In genomic region chr5:112534146-112534545, GRCm38 (mm10) we compare ENCODE assay signal across 28 mouse cellular contexts. TPM values are rescaled to one million over a fixed set of nuclear protein-coding genes. Genes with fewer than 3 reads are reported as not detected.
DNase-seq lines count a peak whose midpoint lies in the region; ATAC-seq and TF ChIP-seq lines count a peak whose summit lies in the region.
"Had no signal": no experiment of that assay in that cellular context is flagged by ENCODE, and none has a peak within 500 bp of the region (broad histone marks: within the 10 kb centered on the region; RNA-seq: fewer than 3 reads in every experiment).

No protein-coding gene starts in this region.

- no peak for TF ChIP-seq POLR2A in brain, embryonic 14.5 days (IDR thresholded peaks at IDR 0.05; ENCODE audit: borderline replicate concordance, extremely low read depth, insufficient read depth, insufficient read length, poor library complexity, severe bottlenecking)

- H3K4me3 ChIP-seq in hindbrain, embryonic 10.5 days, result no peak overlapping the region
- no peak overlapping the region for H3K4me3 ChIP-seq in hindbrain, embryonic 11.5 days (ENCODE audit: low read depth, low read length)
- no peak overlapping the region for H3K4me3 ChIP-seq in midbrain, embryonic 10.5 days
- H3K4me3 ChIP-seq in midbrain, embryonic 13.5 days (replicated peaks), result no peak overlapping the region
- H3K4me3 ChIP-seq: embryonic facial prominence, embryonic 12.5 days; embryonic facial prominence, embryonic 15.5 days; heart, adult 2 months; heart, embryonic 10.5 days; heart, embryonic 13.5 days; hindbrain, embryonic 13.5 days had no signal

- H3K27me3 ChIP-seq in hindbrain, embryonic 10.5 days (ENCODE audit: insufficient read depth, poor library complexity, severe bottlenecking), result peaks cover 33% of the 10 kb centered on the region
- H3K27me3 ChIP-seq in hindbrain, embryonic 11.5 days (ENCODE audit: control insufficient read depth, insufficient read depth, low read length), result no peaks in the 10 kb centered on the region
- H3K27me3 ChIP-seq in midbrain, embryonic 10.5 days (ENCODE audit: low read depth, poor library complexity, severe bottlenecking), result peaks cover 70% of the 10 kb centered on the region
- H3K27me3 ChIP-seq in midbrain, embryonic 13.5 days, result peaks cover 15% of the 10 kb centered on the region
- H3K27me3 ChIP-seq: CH12.LX; embryonic facial prominence, embryonic 15.5 days had no signal

- no peak for TF ChIP-seq CTCF in brain, embryonic 14.5 days (IDR thresholded peaks at IDR 0.05; ENCODE audit: borderline replicate concordance, extremely low read depth, insufficient read depth, insufficient read length)

- H3K36me3 ChIP-seq in hindbrain, embryonic 10.5 days, result peaks cover 4% of the 10 kb centered on the region; the same call in 1 of the 2 replicates
- no peaks in the 10 kb centered on the region for H3K36me3 ChIP-seq in hindbrain, embryonic 11.5 days (ENCODE audit: control insufficient read depth, insufficient read depth, low read length)
- H3K36me3 ChIP-seq in midbrain, embryonic 10.5 days, result no peaks in the 10 kb centered on the region
- H3K36me3 ChIP-seq in midbrain, embryonic 13.5 days, result peaks cover 4% of the 10 kb centered on the region; the same call in 1 of the 2 replicates
- H3K36me3 ChIP-seq: embryonic facial prominence, embryonic 12.5 days; embryonic facial prominence, embryonic 15.5 days; G1E; heart, embryonic 10.5 days; heart, embryonic 13.5 days had no signal

- H3K9me3 ChIP-seq in hindbrain, embryonic 10.5 days, result peaks cover 10% of the 10 kb centered on the region
- H3K9me3 ChIP-seq in hindbrain, embryonic 11.5 days (ENCODE audit: control insufficient read depth, low read length), result no peaks in the 10 kb centered on the region
- peaks cover 10% of the 10 kb centered on the region for H3K9me3 ChIP-seq in midbrain, embryonic 10.5 days (replicated peaks)
- peaks cover 3% of the 10 kb centered on the region; the same call in 1 of the 2 replicates for H3K9me3 ChIP-seq in midbrain, embryonic 13.5 days
- H3K9me3 ChIP-seq: embryonic facial prominence, embryonic 12.5 days; embryonic facial prominence, embryonic 15.5 days; hindbrain, embryonic 13.5 days had no signal

- 0 out of 2 replicates have a peak overlapping the region, but pooled peaks have one; percentile 23 for H3K27ac ChIP-seq in hindbrain, embryonic 10.5 days
- no peak overlapping the region for H3K27ac ChIP-seq in hindbrain, embryonic 11.5 days (ENCODE audit: low read depth, low read length)
- H3K27ac ChIP-seq in midbrain, embryonic 10.5 days (replicated peaks), result peak overlapping the region; percentile 42; the same call in 1 of the 2 replicates
- no peak overlapping the region for H3K27ac ChIP-seq in midbrain, embryonic 13.5 days
- H3K27ac ChIP-seq: embryonic facial prominence, embryonic 12.5 days; embryonic facial prominence, embryonic 15.5 days; heart, adult 2 months; heart, embryonic 10.5 days; heart, embryonic 13.5 days; hindbrain, embryonic 13.5 days had no signal

- peaks cover 31% of the 10 kb centered on the region for H3K4me1 ChIP-seq in hindbrain, embryonic 10.5 days (replicated peaks)
- H3K4me1 ChIP-seq in hindbrain, embryonic 11.5 days (replicated peaks; ENCODE audit: control insufficient read depth, insufficient read depth, low read length), result no peaks in the 10 kb centered on the region
- peaks cover 42% of the 10 kb centered on the region for H3K4me1 ChIP-seq in midbrain, embryonic 10.5 days
- H3K4me1 ChIP-seq in midbrain, embryonic 13.5 days (replicated peaks), result peaks cover 41% of the 10 kb centered on the region
- H3K4me1 ChIP-seq: embryonic facial prominence, embryonic 12.5 days had no signal

- ATAC-seq in hindbrain, embryonic 11.5 days (ENCODE audit: low FRiP score), result no peak
- no peak for ATAC-seq in midbrain, embryonic 13.5 days
- ATAC-seq: forebrain, embryonic 14.5 days; forebrain, postnatal 0 days; hindbrain, embryonic 16.5 days; Patski had no signal

- DNase-seq in hindbrain, embryonic 10.5 days (ENCODE audit: low spot score), result no peak
- no peak for DNase-seq in hindbrain, embryonic 11.5 days (ENCODE audit: low spot score)
- no peak for DNase-seq in midbrain, embryonic 10.5 days (ENCODE audit: low spot score)
- DNase-seq in brain, embryonic 14.5 days (ENCODE audit: low read depth), result peak; percentile 57
- DNase-seq in mesoderm, embryonic 11.5 days (ENCODE audit: low read depth, low spot score), result peak; percentile 30
- DNase-seq in gastrocnemius, postnatal 10 days, result no peak
- DNase-seq: adrenal gland, adult 2 months; adrenal gland, postnatal 14 days; B cell, adult 2 months; cerebellum, adult 8-10 months; cerebellum, postnatal 36 days; forebrain, postnatal 0 days; gastrocnemius, postnatal 36 days; heart, adult 2 months; heart, postnatal 14 days; heart, postnatal 4 days had no signal

- no peak overlapping the region for H3K4me2 ChIP-seq in hindbrain, embryonic 11.5 days (replicated peaks; ENCODE audit: low read depth, low read length)
- H3K4me2 ChIP-seq in midbrain, embryonic 13.5 days (replicated peaks), result no peak overlapping the region
- H3K4me2 ChIP-seq: embryonic facial prominence, embryonic 12.5 days; embryonic facial prominence, embryonic 15.5 days; heart, embryonic 13.5 days; hindbrain, embryonic 13.5 days had no signal

- WGBS in hindbrain, embryonic 10.5 days, result 40% methylated on average over 11 of the region's 11 CpGs
- WGBS in hindbrain, embryonic 11.5 days, result 41% methylated on average over 11 of the region's 11 CpGs
- WGBS in midbrain, embryonic 10.5 days, result 50% methylated on average over 11 of the region's 11 CpGs
- 29% methylated on average over 11 of the region's 11 CpGs for WGBS in midbrain, embryonic 13.5 days

- H3K9ac ChIP-seq in hindbrain, embryonic 11.5 days (ENCODE audit: low read depth, low read length), result no peak overlapping the region
- H3K9ac ChIP-seq in midbrain, embryonic 13.5 days (replicated peaks), result no peak overlapping the region
- H3K9ac ChIP-seq: embryonic facial prominence, embryonic 12.5 days; embryonic facial prominence, embryonic 15.5 days; forebrain, postnatal 0 days; heart, embryonic 13.5 days; hindbrain, embryonic 13.5 days had no signal

RNA-seq across cellular contexts. Expression of gene Sez6l, which starts 42.8 kb away (rescaled TPM):
- 1.4 and 6.0 TPM in 2 replicates for polyA plus RNA-seq in hindbrain, embryonic 10.5 days (2016; fragmentation: Nextera tagmentation; extraction: Ambion mirVana)
- 4.9 and 5.1 TPM in 2 replicates for polyA plus RNA-seq in hindbrain, embryonic 11.5 days (2014; fragmentation: Nextera tagmentation; extraction: Ambion mirVana)
- polyA plus RNA-seq in midbrain, embryonic 10.5 days (2016; fragmentation: Nextera tagmentation; extraction: Ambion mirVana), result 1.7 and 2.7 TPM in 2 replicates
- 41.6 and 42.0 TPM in 2 replicates for polyA plus RNA-seq in midbrain, embryonic 13.5 days (2015; fragmentation: Nextera tagmentation; extraction: Ambion mirVana)
- 87.9 and 114 TPM in 2 replicates for polyA plus RNA-seq in brain, embryonic 14.5 days (2012; rRNA removed)
- under 1 TPM; 0.42 to 0.72 TPM for total RNA-seq in gastrocnemius, postnatal 10 days (2021)
- total RNA-seq: CH12.LX; granulocyte monocyte progenitor cell, adult 5-6 weeks had no signal
- polyA plus RNA-seq: G1E had no signal

Comparison
In these comparisons a context has a peak if more than half of its experiments do, and no peak if none do; other contexts are left out.
1. H3K27ac ChIP-seq: peak in hindbrain, embryonic 10.5 days (single experiment) and midbrain, embryonic 10.5 days (single experiment); none in hindbrain, embryonic 11.5 days (single experiment) and midbrain, embryonic 13.5 days (single experiment).
2. DNase-seq: peak in brain, embryonic 14.5 days (single experiment) and mesoderm, embryonic 11.5 days (single experiment); none in hindbrain, embryonic 10.5 days (single experiment), hindbrain, embryonic 11.5 days (single experiment), midbrain, embryonic 10.5 days (single experiment) and gastrocnemius, postnatal 10 days (single experiment).